Mouse (Mus musculus): ENCODE data around the gene Cfap69.

Gene Cfap69

DNA sequence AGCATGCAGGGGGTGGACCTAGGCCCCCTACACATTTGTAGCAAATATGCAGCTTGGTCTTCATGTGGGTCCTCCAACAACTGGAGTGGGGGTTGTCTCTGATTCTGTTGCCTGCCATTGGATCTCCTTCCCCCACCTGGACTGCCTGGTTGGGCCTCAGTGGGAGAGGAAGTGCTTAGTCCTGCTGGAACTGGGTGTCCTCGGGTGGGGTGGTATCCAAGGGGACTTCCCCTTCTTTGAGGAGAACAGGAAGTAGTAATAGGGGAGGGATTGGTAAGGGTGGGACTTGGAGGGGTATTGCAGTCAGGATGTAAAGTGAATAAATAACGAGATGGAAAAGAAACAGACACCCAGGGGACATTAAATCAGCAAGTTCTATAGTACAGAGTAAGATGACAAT is 5.4 kb downstream of the Cfap69 start:
- no peak for DNase-seq (ENCODE audit: extremely low spot score, low read depth, low spot score)

DNA sequence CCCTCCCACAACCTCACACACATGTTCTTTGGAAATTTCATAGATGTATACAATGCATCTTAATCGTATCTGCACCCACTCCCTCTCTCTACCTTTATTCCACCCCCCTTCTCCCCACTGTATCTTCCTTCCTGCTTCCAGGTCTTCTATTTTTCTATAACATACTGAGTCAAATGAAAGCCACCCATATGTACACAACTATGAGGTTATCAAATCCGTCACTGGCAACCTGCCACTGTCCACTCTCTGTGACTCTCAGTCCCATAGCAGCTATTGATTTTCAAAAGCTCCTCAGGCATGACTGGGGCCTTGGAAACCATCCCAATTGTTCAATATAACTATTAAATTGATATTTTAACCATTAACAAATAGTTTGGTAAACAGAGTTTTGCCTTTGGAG is 6.1 kb downstream of the Cfap69 start:
- no peak for DNase-seq (ENCODE audit: extremely low spot score, low read depth, low spot score)

DNA sequence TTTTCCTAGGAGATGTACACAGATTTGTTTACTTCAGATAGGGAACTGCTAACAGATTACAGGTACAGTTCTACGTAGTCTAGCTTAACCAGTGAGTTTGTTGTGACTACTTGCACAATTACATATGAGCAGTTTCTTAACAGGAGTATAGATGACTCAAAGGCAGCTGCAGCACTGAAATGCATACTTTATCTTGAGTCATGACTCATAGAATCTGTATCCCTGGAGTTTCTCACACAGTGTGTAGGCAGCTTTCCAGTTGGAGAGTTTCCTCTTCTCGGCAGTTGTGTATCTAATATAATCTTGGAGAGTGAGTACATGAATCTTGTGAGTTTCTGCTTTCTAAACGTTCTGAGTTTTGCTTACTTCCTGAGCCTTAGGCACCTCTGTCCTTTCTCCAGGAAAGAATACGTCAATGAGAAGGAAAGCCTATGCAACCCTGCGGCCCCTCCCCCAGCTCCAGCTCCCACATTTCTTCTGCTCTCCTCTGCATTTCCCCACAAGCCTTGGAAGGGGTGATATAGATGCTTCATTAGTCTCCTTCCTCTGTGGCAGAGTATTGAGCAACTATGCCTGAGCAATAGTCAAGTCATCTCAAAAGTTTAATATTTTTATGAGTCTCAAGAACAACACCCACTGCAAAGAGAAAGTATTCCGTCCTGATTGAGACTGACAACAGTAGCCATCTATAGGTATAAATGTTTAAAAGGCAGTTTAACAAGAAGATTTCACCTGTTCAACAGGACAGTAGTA is 15.0 kb downstream of the Cfap69 start:
- no peak for DNase-seq (ENCODE audit: extremely low spot score, low read depth, low spot score)

DNA sequence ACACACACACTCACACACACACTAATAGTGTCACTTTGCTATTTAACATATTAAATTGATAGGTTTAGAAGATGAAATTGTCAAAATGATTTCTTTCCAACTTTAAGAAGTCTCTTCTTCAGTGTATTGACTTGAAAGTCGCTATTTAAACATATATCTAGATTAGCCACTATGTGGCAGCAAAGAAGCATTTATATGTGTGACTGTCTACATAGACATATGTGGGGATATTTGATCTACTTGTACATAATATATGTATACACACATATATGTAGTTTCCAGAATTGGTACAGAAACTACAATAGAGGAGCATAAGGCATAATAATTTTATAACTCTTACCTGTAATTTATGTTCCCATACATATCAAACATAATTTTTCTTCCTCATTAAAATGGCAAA is 17.9 kb downstream of the Cfap69 start:
- no peak for DNase-seq (ENCODE audit: extremely low spot score, low read depth, low spot score)

DNA sequence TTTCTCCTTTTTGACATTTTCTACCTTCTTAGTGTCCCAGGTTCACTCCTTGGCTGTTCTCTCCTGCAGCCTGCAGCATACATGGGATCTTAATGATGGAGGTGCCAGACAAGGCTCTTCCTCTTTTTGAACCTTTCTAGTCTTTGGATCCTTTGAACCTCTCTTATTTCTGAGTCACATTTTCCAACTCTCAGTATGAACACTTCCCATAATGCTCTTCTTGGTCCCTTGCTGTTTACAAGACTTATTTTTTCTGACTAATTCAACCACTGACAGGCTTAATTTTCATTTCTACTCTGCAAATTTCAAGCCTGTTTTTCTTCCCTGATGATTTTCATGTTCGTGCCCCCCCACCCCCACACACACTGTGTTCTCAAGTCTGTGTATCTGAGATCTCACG is 25.5 kb downstream of the Cfap69 start:
- DNase-seq (ENCODE audit: extremely low spot score, low read depth, low spot score), result no peak

DNA sequence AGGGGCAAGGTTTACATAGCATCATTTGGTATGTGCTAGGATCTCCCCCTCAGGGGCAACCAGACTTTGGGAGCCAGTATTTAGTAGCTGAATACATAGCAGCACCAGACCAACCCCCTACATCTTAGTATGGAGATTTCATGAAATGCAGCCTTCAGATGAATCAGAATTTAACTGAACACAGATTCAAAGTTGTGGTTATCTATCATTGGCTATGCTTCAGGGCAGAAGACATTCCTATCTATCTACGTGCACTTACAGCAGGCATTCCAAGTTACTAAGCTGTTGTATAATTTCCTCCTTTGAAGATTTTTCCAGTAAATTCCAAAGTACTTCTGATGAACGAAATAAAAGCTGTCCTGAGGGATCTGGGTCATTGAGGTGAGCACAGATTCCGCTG is 38.5 kb downstream of the Cfap69 start:
- no peak for DNase-seq (ENCODE audit: extremely low spot score, low read depth, low spot score)

DNA sequence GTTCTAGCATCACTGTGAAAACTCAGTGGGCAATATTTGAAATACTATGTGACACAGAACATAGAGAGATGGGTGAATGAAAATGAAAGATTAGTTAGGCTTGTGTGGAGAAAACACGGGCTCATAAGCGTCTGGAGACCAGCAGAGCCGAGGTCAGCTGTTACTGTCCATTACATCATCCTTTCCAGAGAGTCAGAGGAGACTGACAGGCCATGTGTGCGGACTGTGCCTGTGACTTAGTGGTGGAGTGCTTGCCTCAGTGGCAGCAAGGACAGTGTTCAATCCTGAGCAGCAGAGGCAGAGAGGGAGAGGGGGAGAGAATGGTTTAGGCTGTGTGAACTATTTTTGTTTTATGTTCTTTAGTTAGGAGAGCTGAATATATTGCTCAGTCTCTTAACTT is 45.7 kb downstream of the Cfap69 start:
- DNase-seq (ENCODE audit: extremely low spot score, low read depth, low spot score), result no peak

DNA sequence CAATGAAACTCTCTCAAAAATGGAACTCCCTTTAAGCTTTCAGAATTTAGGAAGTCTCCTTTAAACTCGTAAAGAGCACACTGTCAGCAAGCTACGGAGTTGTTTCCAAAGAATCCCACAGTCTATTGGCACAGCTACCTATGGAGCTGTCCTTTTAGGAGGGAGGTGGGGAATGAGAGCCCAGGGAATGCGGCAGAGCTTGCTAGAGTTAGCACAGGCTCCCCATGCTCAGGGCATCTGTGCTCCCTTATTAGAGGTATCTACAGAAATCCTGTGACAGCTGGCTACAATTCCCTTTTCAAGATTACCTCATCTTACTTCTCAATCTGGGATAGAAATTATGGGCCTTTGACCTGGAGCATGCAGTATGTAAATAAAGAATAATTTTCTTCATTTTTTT is 53.5 kb downstream of the Cfap69 start:
- DNase-seq (ENCODE audit: extremely low spot score, low read depth, low spot score), result no peak

DNA sequence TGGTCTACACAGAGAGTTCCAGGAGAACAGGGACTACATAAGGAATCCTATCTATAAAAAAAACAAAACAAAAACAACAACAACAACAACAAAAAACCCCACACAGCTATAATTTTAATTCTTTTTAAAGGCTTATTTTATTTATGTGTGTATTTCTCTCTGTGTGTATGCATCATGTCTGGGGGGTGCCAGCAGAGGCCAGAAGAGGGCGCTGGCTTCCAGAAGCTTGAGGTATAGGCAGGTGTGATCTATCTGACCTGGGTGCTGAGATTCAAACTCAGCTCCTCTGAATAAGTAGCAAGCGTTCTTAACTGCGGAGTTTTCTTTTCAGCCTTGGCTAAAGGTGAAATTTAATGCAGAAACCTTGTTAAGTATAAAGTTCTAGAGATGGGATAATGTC is 76.4 kb downstream of the Cfap69 start:
- DNase-seq (ENCODE audit: extremely low spot score, low read depth, low spot score), result no peak

DNA sequence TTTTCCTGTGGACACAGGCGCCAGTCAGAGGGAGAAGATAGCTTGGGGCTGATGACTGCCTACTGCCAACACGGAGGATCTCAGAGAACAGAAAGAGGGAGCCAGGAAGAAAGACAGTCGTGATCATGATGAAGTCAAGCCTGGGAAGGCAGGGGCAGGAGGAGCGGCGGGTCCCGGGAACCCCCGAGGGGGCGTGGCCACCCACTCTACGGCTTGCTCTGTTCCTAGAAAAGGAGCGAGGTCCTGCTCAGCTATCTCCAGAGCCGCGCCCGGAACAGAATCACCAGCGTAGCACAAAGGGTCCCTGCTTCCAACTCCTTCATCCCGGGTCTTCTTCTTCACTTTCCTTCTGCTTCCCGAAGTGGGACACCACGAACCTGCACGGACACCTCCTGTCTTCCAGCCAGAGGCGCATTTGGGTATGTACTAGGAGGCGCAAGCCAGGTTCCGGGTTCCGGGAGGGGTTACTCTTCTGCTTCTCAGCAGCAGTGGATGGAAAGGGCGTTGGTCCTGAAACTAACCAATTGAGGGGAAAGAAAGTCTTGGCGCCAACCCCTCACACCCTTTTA is 90.2 kb downstream of the Cfap69 start, which contains the start of gene Gm8773:
Gene Gm8773 (plus strand): TSS at position 51 of the 569 bp plus-strand sequence.
- DNase-seq (ENCODE audit: extremely low spot score, low read depth, low spot score), result no peak

DNA sequence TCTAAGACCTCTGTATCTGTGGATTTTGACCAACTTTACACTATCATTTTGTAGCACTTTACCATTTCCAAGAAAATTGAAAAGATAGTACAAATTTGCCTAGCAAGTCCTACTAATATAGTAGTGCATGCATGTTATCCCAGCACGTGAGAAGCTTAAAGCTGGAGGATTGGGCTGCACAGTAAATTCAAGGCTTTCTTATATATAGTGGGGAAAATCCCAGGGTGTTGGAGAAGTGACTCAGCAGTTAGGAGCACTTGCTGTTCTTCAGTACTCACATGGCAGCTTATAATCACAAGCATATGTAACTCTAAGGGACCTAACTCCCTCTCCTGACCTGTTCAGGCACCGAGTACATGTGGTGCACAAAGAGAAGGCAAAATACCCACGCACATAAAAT is 101.6 kb downstream of the Cfap69 start:
- DNase-seq (ENCODE audit: extremely low spot score, low read depth, low spot score), result no peak

DNA sequence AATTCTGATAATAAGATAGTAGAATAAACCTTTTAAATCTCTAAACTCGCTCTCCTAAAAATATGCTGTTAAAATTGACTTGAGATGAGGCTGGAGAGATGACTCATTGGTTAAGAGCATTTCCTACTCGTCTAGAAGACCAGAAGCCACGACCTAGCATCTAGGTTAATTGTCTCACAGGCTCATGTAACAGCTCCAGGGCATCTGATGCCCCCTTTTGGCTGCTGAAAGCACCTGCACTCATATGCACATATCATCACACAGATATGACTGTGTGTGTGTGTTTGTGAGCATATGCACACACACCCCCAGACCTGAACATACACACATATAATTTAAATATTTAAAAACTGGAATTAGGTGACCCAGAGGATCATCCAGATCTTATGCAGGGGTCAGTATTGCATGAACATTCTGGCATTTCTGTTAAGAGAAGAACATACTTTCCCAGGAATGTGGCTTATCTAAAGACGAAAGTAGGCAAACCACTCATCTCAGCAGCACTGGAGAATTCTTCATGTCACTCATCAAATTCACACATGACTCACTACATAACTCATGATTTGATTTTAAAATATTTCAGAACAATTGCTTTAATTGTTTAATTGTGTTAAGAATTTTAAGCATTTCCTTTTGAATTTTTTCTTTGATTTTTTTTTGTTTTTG is 102.9 kb downstream of the Cfap69 start:
- no peak for DNase-seq (ENCODE audit: extremely low spot score, low read depth, low spot score)

DNA sequence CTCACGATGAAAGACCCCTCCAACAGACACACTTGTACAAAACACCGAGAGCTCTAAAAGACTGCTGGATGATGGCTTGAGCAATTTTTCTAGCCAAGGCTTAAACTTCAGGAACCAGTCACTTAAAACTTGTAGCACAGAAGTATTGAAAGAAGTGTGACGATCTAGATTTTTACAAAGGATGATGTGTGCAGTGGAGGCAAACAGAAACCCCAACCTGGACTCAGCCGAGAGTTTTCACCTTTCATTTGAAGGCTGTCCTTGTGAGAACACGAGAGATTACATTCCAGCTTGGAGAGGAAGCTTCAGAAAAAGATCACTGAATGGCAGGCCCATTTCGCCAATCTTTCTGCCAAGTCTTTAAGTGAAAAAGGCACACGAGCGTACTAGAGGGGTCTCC is 104.2 kb downstream of the Cfap69 start:
- DNase-seq (ENCODE audit: extremely low spot score, low read depth, low spot score), result no peak

DNA sequence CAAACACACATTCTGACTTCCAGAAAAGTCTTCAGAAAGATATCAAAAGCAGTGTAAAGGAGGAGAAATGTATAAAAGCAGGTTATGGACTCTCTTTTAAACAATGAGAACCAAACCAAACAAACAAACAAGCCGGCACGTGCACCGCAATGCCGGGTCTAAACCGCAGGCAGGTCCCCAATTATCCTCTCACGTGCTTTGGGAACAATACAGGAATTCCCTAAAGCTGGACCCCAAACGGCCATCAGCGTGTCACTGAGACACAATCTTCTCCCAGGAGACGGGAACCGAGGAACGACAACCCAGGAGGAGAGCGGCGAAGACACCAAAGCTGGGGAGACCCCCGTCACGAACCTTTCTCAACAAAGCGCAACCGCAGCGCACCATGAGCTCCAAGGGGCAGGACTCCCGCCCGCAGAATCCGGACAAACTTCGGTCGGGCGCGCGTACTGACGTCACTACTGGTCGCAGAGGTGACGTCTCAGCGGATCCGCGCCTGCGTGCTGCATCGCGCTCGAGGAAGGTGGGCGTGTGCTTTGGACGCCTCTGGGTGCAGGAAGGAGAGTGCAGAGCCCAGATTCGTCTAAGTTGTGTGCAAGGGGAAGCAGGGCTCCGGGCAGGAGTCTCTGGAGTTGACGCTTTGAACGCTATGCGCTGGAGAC is 104.8 kb downstream of the Cfap69 start, which contains the start of gene Gtpbp10:
Gene Gtpbp10 (minus strand): TSS at position 460 of the 662 bp plus-strand sequence.
- peak; percentile 72 for DNase-seq (ENCODE audit: extremely low spot score, low read depth, low spot score)

DNA sequence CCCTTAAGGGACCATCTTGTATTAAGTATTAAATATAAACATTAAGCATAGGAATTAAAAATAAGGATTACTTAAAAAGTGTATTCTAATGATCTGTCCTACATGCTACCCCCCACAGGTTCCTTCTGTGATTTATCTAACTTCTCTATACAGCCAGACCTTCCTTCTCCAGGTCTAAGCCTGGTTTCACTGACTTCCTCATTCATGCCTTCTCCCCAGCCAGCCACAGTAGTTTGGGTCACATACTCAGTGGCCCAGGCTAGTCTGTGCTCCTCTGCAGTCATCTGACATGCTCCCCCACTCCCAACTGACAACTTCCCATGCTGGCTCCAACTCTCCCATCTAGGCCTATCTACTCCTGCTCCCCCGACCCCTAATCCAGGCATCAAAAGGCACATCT is 112.9 kb downstream of the Cfap69 start:
- DNase-seq (ENCODE audit: extremely low spot score, low read depth, low spot score), result no peak

DNA sequence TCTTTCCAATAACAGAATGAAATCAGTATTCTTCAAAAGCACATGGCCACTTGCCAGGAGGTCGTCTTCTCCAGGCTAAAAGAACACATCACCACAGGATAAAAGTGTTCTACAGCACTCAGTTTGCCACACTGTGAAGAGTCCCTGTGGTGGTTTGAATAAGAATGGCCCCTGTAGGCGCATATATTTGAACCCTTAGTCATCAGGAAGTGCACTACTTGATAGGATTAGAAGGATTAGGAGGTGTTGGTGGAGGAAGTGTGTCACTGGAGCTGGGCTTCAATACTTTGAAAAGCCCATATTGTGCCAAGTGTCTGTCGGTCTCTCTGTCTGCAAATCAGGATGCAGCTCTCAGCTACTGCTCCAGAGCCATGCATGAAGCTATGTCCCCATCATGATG is 123.7 kb downstream of the Cfap69 start:
- no peak for DNase-seq (ENCODE audit: extremely low spot score, low read depth, low spot score)

DNA sequence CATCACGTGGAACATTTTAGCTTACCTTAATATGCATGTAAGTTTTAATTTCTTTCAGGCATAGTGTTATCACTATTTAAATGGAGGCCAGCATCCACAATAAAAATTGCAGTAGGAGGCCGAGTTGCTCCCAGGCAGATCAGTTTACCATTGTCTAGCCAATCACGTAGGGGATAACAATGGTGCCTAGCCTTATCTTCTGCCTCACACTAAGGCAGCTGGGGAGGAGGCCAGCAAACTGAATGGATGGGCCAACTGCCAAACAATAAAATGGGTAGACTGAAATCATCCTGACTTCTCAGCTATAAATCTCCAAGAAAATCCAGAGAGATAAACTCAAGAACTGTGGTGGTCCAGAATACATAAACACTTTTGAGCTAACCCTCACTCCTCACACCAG is 124.3 kb downstream of the Cfap69 start:
- DNase-seq (ENCODE audit: extremely low spot score, low read depth, low spot score), result no peak

DNA sequence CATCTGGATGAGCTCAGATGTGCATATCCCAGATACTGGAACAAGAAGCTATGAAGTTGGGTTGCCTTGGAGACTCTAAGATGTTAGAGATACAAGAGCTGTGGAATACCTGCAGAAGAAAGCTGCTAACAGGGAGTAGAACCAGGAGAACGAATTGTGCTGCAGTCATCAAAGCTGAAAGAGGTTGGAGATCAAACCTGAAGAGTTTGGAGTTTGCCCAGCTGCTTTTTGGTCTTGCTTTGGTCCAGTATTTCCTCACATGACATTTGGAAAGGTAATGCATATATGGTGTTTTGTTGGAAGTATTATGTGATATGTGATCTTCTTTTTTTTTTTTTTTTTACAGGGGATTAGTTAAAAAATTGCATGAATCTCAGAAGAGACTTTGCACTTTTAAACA is 127.9 kb downstream of the Cfap69 start:
- no peak for DNase-seq (ENCODE audit: extremely low spot score, low read depth, low spot score)

DNA sequence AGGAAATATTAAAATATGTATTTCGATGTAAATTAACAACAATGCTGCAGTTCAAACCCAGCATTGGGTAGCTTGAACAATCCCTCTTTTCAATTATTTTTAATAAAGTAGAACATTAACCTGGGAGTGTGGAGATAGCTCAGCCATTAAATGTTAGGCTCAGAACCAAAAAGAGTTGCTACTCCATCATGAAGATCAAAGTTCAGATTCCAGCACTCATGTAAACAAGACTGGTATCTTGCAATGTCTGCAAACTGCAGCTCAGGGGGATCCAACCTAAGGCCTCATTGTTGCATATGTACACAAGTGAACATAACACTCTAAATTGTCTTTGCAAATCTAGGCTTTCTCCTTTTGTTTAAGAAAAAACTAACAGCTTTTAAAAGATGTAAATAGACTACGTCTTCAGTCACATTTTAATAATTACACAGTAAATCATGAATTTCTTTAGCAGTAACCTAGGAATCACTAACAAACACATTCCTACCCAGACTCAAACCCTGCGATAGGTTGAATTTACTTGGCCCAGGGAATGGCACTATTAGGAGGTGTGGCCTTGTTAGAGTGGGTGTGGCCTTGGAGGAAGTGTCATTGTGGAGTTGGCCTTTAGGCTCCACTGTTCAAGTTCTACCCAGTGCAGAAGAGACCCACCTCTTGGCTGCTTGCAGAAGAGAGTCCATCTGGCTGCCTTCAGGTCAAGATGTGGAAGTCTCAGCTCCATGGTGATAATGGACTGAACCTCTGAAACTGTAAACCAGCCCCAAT is 130.2 kb downstream of the Cfap69 start:
- DNase-seq (ENCODE audit: extremely low spot score, low read depth, low spot score), result no peak
